Mouse (Mus musculus) G1E (cell line): ENCODE results near the gene Gm11549. TPM values are rescaled to one million over a fixed set of nuclear protein-coding genes. Genes with fewer than 3 reads are reported as not detected.

ENCODE experiments used
- ATAC-seq: 2 replicates; pipeline ENCODE4 v1.8.0; 2016; ENCODE audit warnings: mild to moderate bottlenecking; ENCODE audit not compliant: insufficient number of reproducible peaks, poor library complexity, low FRiP score, severe bottlenecking; ENCODE audit errors: extremely low read depth
- DNase-seq: peaks from one replicate; pipeline ENCODE4 v3.0.0; 2012; ENCODE audit warnings: low spot score
- H3K27me3 ChIP-seq: 2 replicates; pipeline ENCODE4 v1.6.1; 2012; ENCODE audit warnings: mild to moderate bottlenecking, low read length, inconsistent platforms; ENCODE audit not compliant: insufficient read depth
- H3K36me3 ChIP-seq: replicated peaks from 2 replicates; pipeline ENCODE3; 2012; ENCODE audit warnings: mild to moderate bottlenecking, inconsistent platforms
- H3K4me1 ChIP-seq: 2 replicates; pipeline ENCODE4 v1.6.1; 2012; ENCODE audit warnings: low read depth, low read length, inconsistent platforms, mixed read lengths; ENCODE audit not compliant: insufficient read depth
- H3K4me3 ChIP-seq: 2 replicates; pipeline ENCODE4 v1.5.1; 2012; ENCODE audit warnings: low read depth, mild to moderate bottlenecking, inconsistent platforms, low read length, moderate library complexity, mixed read lengths
- H3K9me3 ChIP-seq: replicated peaks from 2 replicates; pipeline ENCODE4 v1.6.1; 2012; ENCODE audit warnings: inconsistent platforms
- CTCF ChIP-seq: IDR thresholded peaks from 2 replicates; pipeline ENCODE4 v1.5.1; 2012; ENCODE audit warnings: low read depth, low read length, inconsistent platforms, mixed read lengths
- GATA1 ChIP-seq: IDR thresholded peaks from 2 replicates; pipeline ENCODE4 v1.6.1; 2012; ENCODE audit warnings: borderline replicate concordance, low read length, inconsistent platforms, mixed read lengths
- GATA2 ChIP-seq: IDR thresholded peaks from 2 replicates; pipeline ENCODE4 v1.6.1; 2012; ENCODE audit warnings: low read depth, low read length, inconsistent platforms, borderline replicate concordance
- POLR2AphosphoS5 ChIP-seq: IDR thresholded peaks from 2 replicates; pipeline ENCODE4 v1.6.1; 2012; ENCODE audit warnings: low read depth, low read length, inconsistent platforms; ENCODE audit not compliant: insufficient replicate concordance
- TAL1 ChIP-seq: conservative IDR thresholded peaks from 2 replicates; pipeline ENCODE4 v1.6.1; 2012; ENCODE audit warnings: low read depth, low read length, inconsistent platforms, mixed read lengths
- polyA plus RNA-seq: library from polyadenylated mRNA; stranded (reverse); fragments of >175 nt; gene quantifications from 2 replicates; pipeline ENCODE4 v1.2.3, GENCODE M21; 2012
- total RNA-seq, 2 experiments: library from RNA; stranded (forward) in 1 of 2; stranded (reverse) in 1 of 2; fragments of 200-1000 nt in 1 of 2; fragments of >200 nt in 1 of 2; fragmentation: Nextera tagmentation in 1 of 2; gene quantifications; 2 replicates each; pipeline ENCODE4 v1.2.3; 2014 to 2017

Gm11549 gene
- total and polyA plus RNA-seq, 3 experiments: 0.05 TPM; not detected in 2

GRCm38 (mm10) chr3:36524466-36524865 is 2.9 kb upstream of the Gm11549 start:
- no peak overlapping the region for H3K4me3 ChIP-seq
- H3K27me3 ChIP-seq: peaks cover 41% of the 10 kb centered on the region
- H3K9me3 ChIP-seq: no peaks in the 10 kb centered on the region
- H3K4me1 ChIP-seq: no peaks in the 10 kb centered on the region
- TF ChIP-seq TAL1: no peak
- no peak for TF ChIP-seq GATA2
- TF ChIP-seq CTCF: no peak
- no peak for TF ChIP-seq POLR2AphosphoS5
- TF ChIP-seq GATA1: no peak
- DNase-seq (no peak), ATAC-seq (no peak)
- no peaks in the 10 kb centered on the region for H3K36me3 ChIP-seq

- TF ChIP-seq GATA1 (no peak), GATA2 (no peak), TAL1 (no peak), CTCF (no peak), POLR2AphosphoS5 (no peak)
- ATAC-seq: no peak
These were observed 524 bp upstream of the Gm11549 start for GRCm38 (mm10) chr3:36522137-36522536.

GRCm38 (mm10) chr3:36516196-36516595 is 5.4 kb downstream of the Gm11549 start:
- DNase-seq (no peak), ATAC-seq (no peak)
- no peak for TF ChIP-seq GATA1
- no peak for TF ChIP-seq CTCF
- no peak for TF ChIP-seq TAL1
- TF ChIP-seq POLR2AphosphoS5: no peak
- no peak for TF ChIP-seq GATA2
- H3K4me3 ChIP-seq: no peak overlapping the region
- H3K9me3 ChIP-seq: no peaks in the 10 kb centered on the region
- no peaks in the 10 kb centered on the region for H3K36me3 ChIP-seq
- H3K4me1 ChIP-seq: no peaks in the 10 kb centered on the region
- peaks cover 15% of the 10 kb centered on the region for H3K27me3 ChIP-seq

More at GRCm38 (mm10) chr3:36522137-36522536, 524 bp upstream of the Gm11549 start:
- no peaks in the 10 kb centered on the region for H3K36me3 ChIP-seq
- no peaks in the 10 kb centered on the region for H3K9me3 ChIP-seq
- no peaks in the 10 kb centered on the region for H3K4me1 ChIP-seq
- H3K27me3 ChIP-seq: peaks cover 41% of the 10 kb centered on the region
- no peak overlapping the region for H3K4me3 ChIP-seq
- no peak for DNase-seq

GRCm38 (mm10) chr3:36511491-36511890 is 10.1 kb downstream of the Gm11549 start:
- Histone ChIP-seq H3K27me3 (peaks cover 3% of the 10 kb centered on the region; the same call in 1 of the 2 replicates), H3K4me1 (no peaks in the 10 kb centered on the region), H3K4me3 (no peak overlapping the region), H3K9me3 (no peaks in the 10 kb centered on the region), H3K36me3 (no peaks in the 10 kb centered on the region)
- ATAC-seq (no peak), DNase-seq (no peak)
- TF ChIP-seq CTCF: no peak
- no peak for TF ChIP-seq GATA2
- TF ChIP-seq GATA1: no peak
- no peak for TF ChIP-seq POLR2AphosphoS5
- no peak for TF ChIP-seq TAL1

- no peaks in the 10 kb centered on the region for H3K9me3 ChIP-seq
- H3K4me3 ChIP-seq: no peak overlapping the region
- ATAC-seq (no peak), DNase-seq (no peak)
- no peak for TF ChIP-seq TAL1
- TF ChIP-seq POLR2AphosphoS5: no peak
- TF ChIP-seq GATA1: no peak
- no peak for TF ChIP-seq GATA2
- TF ChIP-seq CTCF: no peak
- H3K4me1 ChIP-seq: no peaks in the 10 kb centered on the region
- peaks cover 7% of the 10 kb centered on the region for H3K27me3 ChIP-seq
- no peaks in the 10 kb centered on the region for H3K36me3 ChIP-seq
These were observed 15.5 kb downstream of the Gm11549 start for GRCm38 (mm10) chr3:36505809-36506735.

- H3K4me3 ChIP-seq: no peak overlapping the region
- ATAC-seq: no peak
These were observed 16.3 kb downstream of the Gm11549 start for GRCm38 (mm10) chr3:36505306-36505705.

More at GRCm38 (mm10) chr3:36505306-36505705, 16.3 kb downstream of the Gm11549 start:
- Histone ChIP-seq H3K4me1 (no peaks in the 10 kb centered on the region), H3K36me3 (no peaks in the 10 kb centered on the region), H3K27me3 (peaks cover 7% of the 10 kb centered on the region), H3K9me3 (no peaks in the 10 kb centered on the region)
- no peak for DNase-seq
- TF ChIP-seq TAL1: no peak
- TF ChIP-seq CTCF: no peak
- no peak for TF ChIP-seq GATA2
- no peak for TF ChIP-seq POLR2AphosphoS5
- TF ChIP-seq GATA1: no peak
